Mouse (Mus musculus) lung, adult 18-20 months (tissue): Measurements from ENCODE around the gene Them4.

Experiments used
- DNase-seq, 2 experiments: peaks; one replicate each; pipeline ENCODE4 v3.0.0; 2022; ENCODE audit warnings: mixed read lengths in 2 of 2

Them4 gene

DNA sequence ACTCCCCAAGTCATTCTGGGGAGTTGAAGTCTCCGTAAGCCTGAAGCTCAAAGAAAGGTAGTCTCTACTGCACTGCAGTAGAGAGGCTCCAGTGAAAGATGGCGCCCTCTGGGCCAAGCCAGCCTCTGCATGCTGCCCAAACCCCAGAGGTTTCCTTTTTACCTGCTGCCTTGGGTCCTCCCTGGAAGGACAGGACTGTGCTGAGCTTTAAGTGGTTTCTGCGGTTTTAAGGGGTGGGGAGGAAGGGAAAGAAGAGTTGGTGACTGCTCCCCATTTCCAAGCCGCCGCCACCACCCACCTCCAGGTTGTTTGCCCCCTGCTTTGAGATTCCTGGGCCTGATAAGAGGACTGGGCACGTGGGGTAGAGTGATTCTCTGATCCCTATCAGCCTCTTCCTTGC lies 58.7 kb downstream of the Them4 start:
- no peak for DNase-seq

GRCm38 (mm10) chr3:94369709-94370108 lies 59.8 kb downstream of the Them4 start:
- DNase-seq, result no peak

DNA sequence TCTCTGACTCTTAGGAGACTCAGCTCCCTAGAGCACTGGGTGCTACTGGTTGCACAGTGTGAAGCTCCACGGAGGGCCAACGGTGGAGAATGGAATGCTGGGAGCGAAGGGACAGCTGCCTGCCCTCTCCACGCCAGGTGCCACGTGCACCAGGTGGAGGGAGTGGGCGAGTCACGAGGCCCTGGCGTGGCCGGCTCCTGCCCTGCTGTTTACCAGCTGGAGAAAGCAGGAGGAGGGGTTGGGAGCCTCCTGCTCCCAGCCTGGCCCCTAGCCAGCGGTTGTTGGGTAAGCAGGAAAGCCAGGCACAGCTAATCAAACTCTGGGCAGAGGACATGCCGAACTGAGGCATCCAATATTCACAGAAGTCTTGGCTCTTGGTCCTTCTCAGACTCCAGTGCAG lies 61.7 kb downstream of the Them4 start:
- peak; percentile 91 to 94 for DNase-seq

DNA sequence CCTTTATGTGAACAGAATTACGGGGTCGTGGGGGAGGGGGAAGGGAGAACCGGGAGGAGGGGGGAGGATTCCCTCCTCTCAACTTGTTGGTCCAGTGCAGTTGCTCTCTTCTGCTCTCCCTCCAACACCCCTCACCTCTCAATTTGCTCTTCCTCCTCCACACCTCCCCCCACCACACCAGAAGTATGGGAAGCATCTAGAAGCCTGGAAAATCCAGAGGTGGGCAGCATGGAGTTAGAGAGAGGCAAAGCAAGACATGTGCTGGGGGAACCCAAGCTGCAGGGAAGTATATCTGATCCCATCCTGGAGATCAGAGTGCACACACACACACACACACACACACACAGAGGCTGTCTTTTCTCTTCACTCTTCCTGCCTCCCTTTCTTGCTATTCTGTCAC lies 62.1 kb downstream of the Them4 start:
- no peak for DNase-seq

- peak; percentile 68 to 70 for DNase-seq
Measured at GRCm38 (mm10) chr3:94372641-94373040, 62.8 kb downstream of the Them4 start, which contains the start of gene Rorc. Rorc (plus strand) TSS chr3:94372794.

- DNase-seq, result peak in 1 of 2 experiments; percentile 27
Measured at GRCm38 (mm10) chr3:94373090-94373489, 63.2 kb downstream of the Them4 start.

DNA sequence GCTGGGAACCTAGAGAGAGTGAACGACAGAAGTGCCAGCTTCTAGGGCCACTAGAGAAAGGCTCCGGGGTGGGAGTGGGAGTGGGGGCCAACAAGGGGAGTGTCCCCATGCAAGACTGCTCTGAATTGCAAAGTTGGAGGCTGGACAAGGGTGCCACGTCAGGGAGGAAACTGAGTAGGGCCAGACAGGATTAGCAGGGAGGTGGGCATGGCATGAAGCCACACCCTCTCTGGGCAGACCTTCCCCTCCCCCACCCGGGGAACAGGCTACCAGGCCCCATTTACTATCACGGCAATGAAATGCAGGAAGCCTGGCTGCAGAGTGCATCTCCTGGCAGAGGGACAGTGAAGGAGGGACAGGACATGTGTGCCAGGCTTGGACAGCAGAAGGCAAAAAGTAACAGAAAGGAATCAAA lies 63.7 kb downstream of the Them4 start:
- DNase-seq, result peak; percentile 33

DNA sequence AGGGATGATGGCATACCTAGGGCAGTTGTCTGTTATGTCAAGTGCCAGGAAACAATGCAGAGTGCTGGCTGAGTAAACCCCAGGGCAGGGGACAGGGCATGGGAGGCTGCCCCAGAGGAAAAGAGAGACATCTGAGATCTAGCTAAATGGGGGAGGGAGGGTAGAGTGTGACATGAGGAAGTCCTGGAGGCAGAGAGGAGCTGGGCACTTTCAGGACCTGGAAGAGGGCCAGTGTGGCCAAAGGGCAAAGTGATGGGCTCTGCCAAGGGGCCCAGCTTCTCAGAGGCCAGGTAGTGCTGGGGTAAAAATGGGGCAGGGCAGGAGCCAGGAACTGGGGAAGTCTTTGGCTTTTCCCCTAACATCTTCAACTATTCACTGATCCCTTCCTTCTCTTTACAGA lies 64.7 kb downstream of the Them4 start:
- DNase-seq, result no peak

DNA sequence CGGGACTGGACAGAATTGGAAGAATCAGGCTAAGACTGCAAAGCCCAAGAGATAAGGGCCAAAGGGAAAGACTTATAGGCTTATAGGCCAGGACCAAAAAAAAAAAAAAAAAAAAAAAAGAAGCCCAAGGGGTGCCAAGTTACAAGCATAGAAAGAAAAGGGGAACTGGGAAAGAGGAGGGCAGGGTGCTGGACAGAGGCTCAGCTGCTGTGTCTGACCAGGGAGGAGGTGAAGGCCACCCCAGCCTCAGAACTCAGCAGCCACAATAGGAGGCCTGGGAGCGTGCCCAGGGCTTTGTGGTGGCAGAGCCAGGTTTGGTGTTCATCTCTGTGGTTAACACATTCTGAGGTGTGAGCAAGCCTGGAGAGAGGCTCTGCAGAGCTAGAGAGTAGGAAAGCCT lies 65.3 kb downstream of the Them4 start:
- no peak for DNase-seq

DNA sequence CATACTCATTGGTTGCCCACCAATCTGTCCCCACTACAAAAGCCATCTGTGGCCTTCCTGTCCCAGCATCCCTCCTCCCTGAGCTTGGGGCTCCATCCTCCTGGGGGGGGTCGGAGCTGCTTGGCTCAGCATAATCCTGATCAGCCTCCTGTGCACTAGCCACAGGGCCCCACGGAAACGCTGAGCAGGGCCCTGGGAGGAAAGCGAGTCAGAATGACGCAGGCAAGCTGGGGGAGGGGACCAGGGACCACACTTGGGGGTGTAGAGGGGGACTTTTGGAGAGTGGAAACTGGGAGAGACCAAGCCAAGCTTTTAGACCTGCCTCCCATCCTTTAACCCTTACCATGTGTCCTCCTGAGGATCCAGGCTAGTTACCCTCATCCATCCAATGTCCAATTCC lies 66.0 kb downstream of the Them4 start:
- DNase-seq, result no peak

GRCm38 (mm10) chr3:94377028-94377923 lies 67.4 kb downstream of the Them4 start:
- DNase-seq, result no peak

DNA sequence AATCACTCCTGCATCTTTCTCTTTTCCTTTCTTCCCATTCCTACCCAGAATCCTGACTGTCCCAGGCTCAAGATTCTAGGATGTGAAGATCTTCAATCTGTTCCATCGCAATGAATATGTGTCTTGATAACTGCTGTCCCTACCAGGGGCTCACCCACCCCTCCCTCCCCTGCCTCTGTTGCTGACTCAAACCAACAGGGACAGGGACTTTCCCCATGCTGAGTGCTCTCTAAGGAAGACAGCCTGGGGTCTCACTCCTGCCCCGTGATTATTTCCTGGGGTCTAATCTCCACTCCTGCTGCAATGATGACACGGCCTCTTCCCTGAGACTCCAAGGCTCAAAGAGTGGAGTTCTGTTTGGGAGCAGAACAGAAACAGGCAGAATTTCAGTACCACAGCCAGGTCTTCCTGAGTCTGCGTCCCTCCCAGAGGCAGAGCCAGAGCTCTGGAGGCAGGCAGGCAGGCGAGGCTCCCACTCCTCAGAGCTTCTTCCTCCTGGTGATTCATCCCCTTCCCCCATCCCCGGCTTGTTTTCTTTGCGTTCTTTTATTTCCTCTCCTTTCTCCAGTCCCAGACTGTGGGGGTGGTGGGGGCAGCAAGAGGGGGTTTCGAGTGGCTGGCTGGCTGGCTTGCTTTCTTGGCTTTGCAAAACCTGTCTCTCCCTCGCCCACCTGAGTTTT lies 70.1 kb downstream of the Them4 start:
- DNase-seq, result no peak
